Mouse (Mus musculus) CH12.LX (cell line): ENCODE measurements around the gene Tcp11l2.

Source experiments
- EP300 ChIP-seq: IDR thresholded peaks from 2 replicates; pipeline ENCODE4 v1.6.1; 2011; ENCODE audit warnings: low read length, improper control_type of control experiment
- GABPA ChIP-seq: IDR thresholded peaks from 2 replicates; pipeline ENCODE4 v1.6.1; 2012; ENCODE audit warnings: low read depth, low read length, improper control_type of control experiment, inconsistent platforms; ENCODE audit not compliant: insufficient replicate concordance
- HCFC1 ChIP-seq: IDR thresholded peaks from 2 replicates; pipeline ENCODE4 v1.6.1; 2012; ENCODE audit warnings: low read depth, mild to moderate bottlenecking, inconsistent platforms, low read length, improper control_type of control experiment
- MAZ ChIP-seq: IDR thresholded peaks from 2 replicates; pipeline ENCODE4 v1.6.1; 2012; ENCODE audit warnings: low read depth, mild to moderate bottlenecking, inconsistent platforms, low read length, improper control_type of control experiment, moderate library complexity
- POLR2A ChIP-seq: IDR thresholded peaks from 2 replicates; pipeline ENCODE4 v1.6.1; 2011; ENCODE audit warnings: low read depth, mild to moderate bottlenecking, improper control_type of control experiment, low read length
- RAD21 ChIP-seq: IDR thresholded peaks from 2 replicates; pipeline ENCODE4 v1.6.1; 2011; ENCODE audit warnings: low read depth, mild to moderate bottlenecking, low read length, improper control_type of control experiment, moderate library complexity
- RCOR1 ChIP-seq: conservative IDR thresholded peaks from 2 replicates; pipeline ENCODE4 v1.6.1; 2012; ENCODE audit warnings: low read depth, mild to moderate bottlenecking, inconsistent platforms, low read length, improper control_type of control experiment
- TCF12 ChIP-seq: IDR thresholded peaks from 2 replicates; pipeline ENCODE4 v1.6.1; 2014; ENCODE audit warnings: low read depth, mild to moderate bottlenecking, inconsistent platforms, low read length, improper control_type of control experiment
- UBTF ChIP-seq: IDR thresholded peaks from 2 replicates; pipeline ENCODE4 v1.6.1; 2012; ENCODE audit warnings: low read depth, mild to moderate bottlenecking, inconsistent platforms, low read length, improper control_type of control experiment, moderate library complexity
- USF1 ChIP-seq: IDR thresholded peaks from 2 replicates; pipeline ENCODE4 v1.6.1; 2014; ENCODE audit warnings: low read depth, mild to moderate bottlenecking, inconsistent platforms, low read length, improper control_type of control experiment
- ZC3H11A ChIP-seq: IDR thresholded peaks from 2 replicates; pipeline ENCODE4 v1.6.1; 2012; ENCODE audit warnings: low read depth, mild to moderate bottlenecking, inconsistent platforms, low read length, improper control_type of control experiment
- ZMIZ1 ChIP-seq: IDR thresholded peaks from 2 replicates; pipeline ENCODE4 v1.6.1; 2012; ENCODE audit warnings: low read depth, mild to moderate bottlenecking, inconsistent platforms, low read length, improper control_type of control experiment
- ZNF384 ChIP-seq: IDR thresholded peaks from 2 replicates; pipeline ENCODE4 v1.6.1; 2012; ENCODE audit warnings: low read depth, low read length, improper control_type of control experiment, inconsistent platforms

DNA sequence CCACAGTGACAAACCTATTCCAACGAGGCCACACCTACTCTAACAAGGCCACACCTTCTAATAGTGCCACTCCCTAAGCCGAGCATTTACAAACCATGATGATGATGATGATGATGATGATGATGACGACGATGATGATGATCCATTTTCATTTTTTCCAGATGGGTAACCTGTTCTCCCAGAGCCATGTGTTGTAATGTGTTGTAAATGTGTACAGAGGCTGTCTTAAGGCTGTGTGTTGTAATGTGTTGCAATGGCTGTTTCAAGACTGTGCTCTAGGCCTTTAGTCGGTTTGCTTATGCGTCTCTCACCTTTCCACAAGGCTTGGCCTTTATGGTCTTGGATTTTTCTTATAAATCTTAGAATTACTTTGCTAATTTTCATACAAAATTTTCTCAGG lies 85.7 kb downstream of the Tcp11l2 start:
- TF ChIP-seq GABPA (no peak), POLR2A (no peak), TCF12 (no peak), ZMIZ1 (no peak), MAZ (no peak), HCFC1 (no peak), USF1 (no peak), UBTF (no peak), RAD21 (no peak), RCOR1 (no peak), ZNF384 (no peak), ZC3H11A (no peak), EP300 (no peak)
